ENCODE assay signal across 34 mouse cellular contexts in genomic region chr8:3654726-3655508, GRCm38 (mm10). TPM values are rescaled to one million over a fixed set of nuclear protein-coding genes. Genes with fewer than 3 reads are reported as not detected.
DNase-seq lines count a peak whose midpoint lies in the region; ATAC-seq lines count a peak whose summit lies in the region.
"Had no signal": no experiment of that assay in that cellular context is flagged by ENCODE, and none has a peak within 500 bp of the region (broad histone marks: within the 10 kb centered on the region; RNA-seq: fewer than 3 reads in every experiment).

No protein-coding gene starts in this region.

- WGBS in heart, embryonic 16.5 days, result 63% methylated on average over 11 of the region's 11 CpGs
- WGBS in kidney, embryonic 16.5 days, result 71% methylated on average over 11 of the region's 11 CpGs
- 73% methylated on average over 11 of the region's 11 CpGs for WGBS in neural tube, embryonic 15.5 days

- H3K9ac ChIP-seq in heart, embryonic 16.5 days (ENCODE audit: low read length), result no peak overlapping the region
- H3K9ac ChIP-seq in kidney, embryonic 16.5 days (replicated peaks; ENCODE audit: low read length), result no peak overlapping the region
- H3K9ac ChIP-seq in neural tube, embryonic 15.5 days (replicated peaks), result no peak overlapping the region
- H3K9ac ChIP-seq: heart, embryonic 12.5 days; limb, embryonic 15.5 days; liver, embryonic 14.5 days; lung, embryonic 15.5 days; neural tube, embryonic 12.5 days had no signal

- H3K27me3 ChIP-seq in heart, embryonic 16.5 days (ENCODE audit: control insufficient read depth, insufficient read depth, low read length), result peaks cover 2% of the 10 kb centered on the region; the same call in 1 of the 2 replicates
- no peaks in the 10 kb centered on the region for H3K27me3 ChIP-seq in kidney, embryonic 16.5 days (ENCODE audit: insufficient read depth, low read length)
- no peaks in the 10 kb centered on the region for H3K27me3 ChIP-seq in neural tube, embryonic 15.5 days (replicated peaks)
- H3K27me3 ChIP-seq: limb, embryonic 15.5 days; lung, embryonic 15.5 days; neural tube, embryonic 12.5 days had no signal

- H3K4me2 ChIP-seq in heart, embryonic 16.5 days (ENCODE audit: low read depth, low read length), result no peak overlapping the region
- no peak overlapping the region for H3K4me2 ChIP-seq in kidney, embryonic 16.5 days (replicated peaks; ENCODE audit: low read depth, low read length)
- H3K4me2 ChIP-seq in neural tube, embryonic 15.5 days, result no peak overlapping the region
- H3K4me2 ChIP-seq: heart, embryonic 12.5 days; limb, embryonic 15.5 days; lung, embryonic 15.5 days; midbrain, embryonic 11.5 days; neural tube, embryonic 12.5 days had no signal

- H3K27ac ChIP-seq in heart, embryonic 16.5 days (ENCODE audit: low read length), result no peak overlapping the region
- no peak overlapping the region for H3K27ac ChIP-seq in kidney, embryonic 16.5 days (ENCODE audit: low read length)
- no peak overlapping the region for H3K27ac ChIP-seq in neural tube, embryonic 15.5 days (replicated peaks)
- H3K27ac ChIP-seq: heart, adult 2 months; hindbrain, embryonic 10.5 days; limb, embryonic 15.5 days; liver, embryonic 14.5 days; lung, embryonic 15.5 days; neural tube, embryonic 12.5 days had no signal

- H3K4me1 ChIP-seq in heart, embryonic 16.5 days (ENCODE audit: control insufficient read depth, insufficient read depth, low read length), result no peaks in the 10 kb centered on the region
- no peaks in the 10 kb centered on the region for H3K4me1 ChIP-seq in kidney, embryonic 16.5 days (ENCODE audit: insufficient read depth, low read length)
- H3K4me1 ChIP-seq in neural tube, embryonic 15.5 days, result peaks cover 9% of the 10 kb centered on the region; the same call in 1 of the 2 replicates
- H3K4me1 ChIP-seq: heart, embryonic 12.5 days; limb, embryonic 15.5 days; lung, embryonic 15.5 days had no signal

- intact Hi-C loops in heart, postnatal 36 days (cut with DNase I), result no loop called here

- H3K9me3 ChIP-seq in heart, embryonic 16.5 days (replicated peaks; ENCODE audit: control insufficient read depth, low read length), result no peaks in the 10 kb centered on the region
- no peaks in the 10 kb centered on the region for H3K9me3 ChIP-seq in kidney, embryonic 16.5 days (ENCODE audit: low read length)
- H3K9me3 ChIP-seq in neural tube, embryonic 15.5 days (replicated peaks), result no peaks in the 10 kb centered on the region
- H3K9me3 ChIP-seq: heart, embryonic 12.5 days; hindbrain, embryonic 10.5 days; limb, embryonic 15.5 days; lung, embryonic 15.5 days; neural tube, embryonic 12.5 days had no signal

- H3K4me3 ChIP-seq in heart, embryonic 16.5 days (ENCODE audit: low read length), result no peak overlapping the region
- H3K4me3 ChIP-seq in kidney, embryonic 16.5 days (ENCODE audit: low read length), result no peak overlapping the region
- H3K4me3 ChIP-seq in neural tube, embryonic 15.5 days (replicated peaks), result no peak overlapping the region
- H3K4me3 ChIP-seq: erythroblast, embryonic 14.5 days; heart, adult 2 months; heart, embryonic 12.5 days; hindbrain, embryonic 10.5 days; limb, embryonic 15.5 days; lung, embryonic 15.5 days; neural tube, embryonic 12.5 days had no signal

- 0 out of 2 replicates have a peak, but pooled peaks have one; percentile 14 for ATAC-seq in heart, embryonic 16.5 days (replicated peaks; ENCODE audit: extremely low read depth, insufficient read depth, low FRiP score)
- 0 out of 2 replicates have a peak, but pooled peaks have one; percentile 29 for ATAC-seq in kidney, embryonic 16.5 days (ENCODE audit: low FRiP score, low TSS enrichment)
- peak; percentile 51 for ATAC-seq in neural tube, embryonic 15.5 days (ENCODE audit: low FRiP score)
- ATAC-seq: forebrain, embryonic 16.5 days; midbrain, embryonic 16.5 days had no signal

- H3K36me3 ChIP-seq in heart, embryonic 16.5 days (ENCODE audit: control insufficient read depth, insufficient read depth), result no peaks in the 10 kb centered on the region
- no peaks in the 10 kb centered on the region for H3K36me3 ChIP-seq in kidney, embryonic 16.5 days (ENCODE audit: insufficient read depth, low read length)
- no peaks in the 10 kb centered on the region for H3K36me3 ChIP-seq in neural tube, embryonic 15.5 days
- H3K36me3 ChIP-seq: heart, embryonic 12.5 days; hindbrain, embryonic 10.5 days; limb, embryonic 15.5 days; lung, embryonic 15.5 days; neural tube, embryonic 12.5 days had no signal

- DNase-seq in heart, postnatal 36 days, result no peak
- DNase-seq in kidney, adult 9 months, result no peak
- DNase-seq in right cerebral cortex, adult 2 months (ENCODE audit: low spot score in 2 of 2), result peak; percentile 25 to 31
- DNase-seq in right cerebral cortex, adult 18-20 months, result no peak
- no peak for DNase-seq in B cell, adult 2 months
- DNase-seq: adrenal gland, postnatal 25 days; cerebellum, adult 18-20 months; cerebellum, postnatal 10 days; heart, adult 2 months; heart, postnatal 10 days; kidney, adult 8-10 months; kidney, postnatal 14 days; layer of hippocampus, adult 9-11 months; lung, postnatal 36 days; retina, postnatal 1 day; spleen, adult 18-20 months; thymus, adult 18-20 months; thymus, postnatal 36 days had no signal

RNA-seq across cellular contexts. Expression of gene Retn, which starts 0.7 kb away (rescaled TPM):
- polyA plus RNA-seq in heart, embryonic 16.5 days (2015; fragmentation: Nextera tagmentation; extraction: Ambion mirVana), result not detected in 2 replicates
- 1 to 10 TPM in 1 of 2 experiments, under 1 TPM in 1; 0.84 to 1.6 TPM for total RNA-seq in heart, postnatal 36 days (2021)
- polyA plus RNA-seq in kidney, embryonic 16.5 days (2015; fragmentation: Nextera tagmentation; extraction: Ambion mirVana), result 0.31 and 0.55 TPM in 2 replicates
- polyA plus RNA-seq in neural tube, embryonic 15.5 days (2015; fragmentation: Nextera tagmentation; extraction: Ambion mirVana), result 0.27 and 0.56 TPM in 2 replicates
- total RNA-seq: common myeloid progenitor, adult 5-6 weeks had no signal
- polyA plus RNA-seq: erythroblast, embryonic 14.5 days; heart, embryonic 12.5 days; limb, embryonic 15.5 days; liver, embryonic 14.5 days; lung, embryonic 15.5 days; neural tube, embryonic 12.5 days; stomach, embryonic 16.5 days had no signal

RNA-seq across cellular contexts. Expression of gene Mcemp1, which starts 10.6 kb away (rescaled TPM):
- 0.55 and 0.58 TPM in 2 replicates for polyA plus RNA-seq in heart, embryonic 16.5 days (2015; fragmentation: Nextera tagmentation; extraction: Ambion mirVana)
- under 1 TPM; 0.39 to 0.46 TPM for total RNA-seq in heart, postnatal 36 days (2021)
- polyA plus RNA-seq in kidney, embryonic 16.5 days (2015; fragmentation: Nextera tagmentation; extraction: Ambion mirVana), result 0.20 and 0.50 TPM in 2 replicates
- polyA plus RNA-seq in neural tube, embryonic 15.5 days (2015; fragmentation: Nextera tagmentation; extraction: Ambion mirVana), result 0.23 and 0.28 TPM in 2 replicates
- total RNA-seq: gastrocnemius, adult 8-10 months had no signal
- polyA plus RNA-seq: erythroblast, embryonic 14.5 days; forebrain, embryonic 16.5 days; heart, embryonic 12.5 days had no signal

RNA-seq across cellular contexts. Expression of gene Fcor, which starts 17.2 kb away (rescaled TPM):
- 4.3 and 4.4 TPM in 2 replicates for polyA plus RNA-seq in heart, embryonic 16.5 days (2015; fragmentation: Nextera tagmentation; extraction: Ambion mirVana)
- total RNA-seq in heart, postnatal 36 days (2021), result 1 to 10 TPM in 1 of 2 experiments, not detected in 1; 2.5 TPM
- polyA plus RNA-seq in kidney, embryonic 16.5 days (2015; fragmentation: Nextera tagmentation; extraction: Ambion mirVana), result 13.2 and 14.8 TPM in 2 replicates
- polyA plus RNA-seq in neural tube, embryonic 15.5 days (2015; fragmentation: Nextera tagmentation; extraction: Ambion mirVana), result 21.7 and 22.8 TPM in 2 replicates
- polyA plus RNA-seq: erythroblast, embryonic 14.5 days had no signal

RNA-seq across cellular contexts. Expression of gene Trappc5, which starts 21.2 kb away (rescaled TPM):
- 32.4 and 35.2 TPM in 2 replicates for polyA plus RNA-seq in heart, embryonic 16.5 days (2015; fragmentation: Nextera tagmentation; extraction: Ambion mirVana)
- 10 to 100 TPM; 17.2 to 21.0 TPM for total RNA-seq in heart, postnatal 36 days (2021)
- polyA plus RNA-seq in kidney, embryonic 16.5 days (2015; fragmentation: Nextera tagmentation; extraction: Ambion mirVana), result 42.1 and 44.7 TPM in 2 replicates
- 53.5 and 58.3 TPM in 2 replicates for polyA plus RNA-seq in neural tube, embryonic 15.5 days (2015; fragmentation: Nextera tagmentation; extraction: Ambion mirVana)

RNA-seq across cellular contexts. Expression of gene Stxbp2, which starts 24.2 kb away (rescaled TPM):
- polyA plus RNA-seq in heart, embryonic 16.5 days (2015; fragmentation: Nextera tagmentation; extraction: Ambion mirVana), result 47.3 and 50.4 TPM in 2 replicates
- total RNA-seq in heart, postnatal 36 days (2021), result 1 to 10 TPM; 4.4 to 6.4 TPM
- 102 and 105 TPM in 2 replicates for polyA plus RNA-seq in kidney, embryonic 16.5 days (2015; fragmentation: Nextera tagmentation; extraction: Ambion mirVana)
- polyA plus RNA-seq in neural tube, embryonic 15.5 days (2015; fragmentation: Nextera tagmentation; extraction: Ambion mirVana), result 40.9 and 66.3 TPM in 2 replicates

Comparison
In these comparisons a context has a peak if more than half of its experiments do, and no peak if none do; other contexts are left out.
1. DNase-seq: peak in right cerebral cortex, adult 2 months (2 of 2); none in heart, postnatal 36 days (0 of 2), kidney, adult 9 months (single experiment), right cerebral cortex, adult 18-20 months (single experiment) and B cell, adult 2 months (0 of 2).
2. Peak in every context shown above with its lines, with median percentiles within 50 percentile points of each other: ATAC-seq.